Comparison of ENCODE assay signal across 33 mouse cellular contexts in the genomic region with DNA sequence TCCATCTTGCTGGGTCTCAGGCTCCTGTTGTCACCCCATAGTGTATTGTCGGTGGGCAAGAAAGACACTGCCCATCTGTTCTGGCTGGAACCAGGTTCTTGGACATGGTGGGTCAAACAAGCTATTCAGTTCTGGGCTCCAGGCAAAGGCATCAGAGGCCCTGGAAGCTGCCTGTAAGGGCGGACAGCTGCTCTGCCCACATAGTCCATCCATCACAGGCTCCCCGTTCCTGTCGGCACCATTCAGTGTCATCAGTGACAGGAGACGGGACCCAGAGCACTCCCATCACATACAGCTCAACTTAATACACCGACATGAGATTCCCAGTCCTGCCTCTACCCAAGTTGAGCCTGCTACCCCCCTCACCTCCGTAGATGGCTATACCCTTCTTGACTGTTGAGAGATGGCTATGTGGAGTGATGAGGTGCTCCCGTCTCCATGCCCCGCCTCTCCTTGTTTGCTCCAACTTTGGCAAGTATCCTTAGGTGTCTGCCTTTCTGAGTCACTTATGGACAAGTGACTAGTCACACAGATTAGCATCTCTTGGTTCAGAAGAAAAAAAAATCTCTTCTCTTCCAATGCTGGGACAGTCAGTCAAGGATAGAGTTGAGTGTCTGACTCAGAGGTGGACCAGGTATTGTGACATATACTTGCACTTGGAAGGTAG. TPM values are rescaled to one million over a fixed set of nuclear protein-coding genes. Genes with fewer than 3 reads are reported as not detected.
DNase-seq lines count a peak whose midpoint lies in the region; ATAC-seq and TF ChIP-seq lines count a peak whose summit lies in the region.
"Had no signal": no experiment of that assay in that cellular context is flagged by ENCODE, and none has a peak within 500 bp of the region (broad histone marks: within the 10 kb centered on the region; RNA-seq: fewer than 3 reads in every experiment).

No protein-coding gene starts in this region.

- no peaks in the 10 kb centered on the region for H3K9me3 ChIP-seq in liver, embryonic 12.5 days (replicated peaks)
- no peaks in the 10 kb centered on the region for H3K9me3 ChIP-seq in limb, embryonic 10.5 days (replicated peaks)
- H3K9me3 ChIP-seq: embryonic facial prominence, embryonic 15.5 days; forebrain, embryonic 15.5 days; heart, embryonic 12.5 days; hindbrain, embryonic 13.5 days; limb, embryonic 13.5 days; midbrain, embryonic 12.5 days; neural tube, embryonic 15.5 days; stomach, embryonic 15.5 days had no signal

- no peaks in the 10 kb centered on the region for H3K4me1 ChIP-seq in liver, adult 2 months (ENCODE audit: control insufficient read depth, insufficient read depth, low read length)
- H3K4me1 ChIP-seq in liver, embryonic 12.5 days: peaks cover 11% of the 10 kb centered on the region
- H3K4me1 ChIP-seq in limb, embryonic 10.5 days: peaks cover 11% of the 10 kb centered on the region
- H3K4me1 ChIP-seq in lung, adult 2 months (ENCODE audit: control insufficient read depth, insufficient read depth, low read length): no peaks in the 10 kb centered on the region
- H3K4me1 ChIP-seq: embryonic facial prominence, embryonic 15.5 days; forebrain, embryonic 15.5 days; limb, embryonic 13.5 days had no signal

- no peak overlapping the region for H3K9ac ChIP-seq in liver, adult 2 months (ENCODE audit: low read depth, low read length)
- no peak overlapping the region for H3K9ac ChIP-seq in liver, embryonic 12.5 days
- H3K9ac ChIP-seq: embryonic facial prominence, embryonic 15.5 days; forebrain, embryonic 15.5 days; heart, embryonic 12.5 days; hindbrain, embryonic 13.5 days; limb, embryonic 13.5 days; lung, embryonic 14.5 days; midbrain, embryonic 12.5 days; neural tube, embryonic 15.5 days; stomach, embryonic 15.5 days had no signal

- no peak overlapping the region for H3ac ChIP-seq in myocyte (ENCODE audit: control insufficient read depth, insufficient read length)

- TF ChIP-seq CTCF in liver, adult 2 months (IDR thresholded peaks at IDR 0.05; ENCODE audit: low read depth, low read length): no peak
- no peak for TF ChIP-seq CTCF in lung, adult 2 months (IDR thresholded peaks at IDR 0.05; ENCODE audit: insufficient read depth, low read length)

- TF ChIP-seq POLR2A in liver, adult 2 months (IDR thresholded peaks at IDR 0.05; ENCODE audit: extremely low read depth, insufficient read depth, low read length): no peak
- TF ChIP-seq POLR2A in myocyte (IDR thresholded peaks at IDR 0.05; ENCODE audit: insufficient read length, low read depth): no peak
- TF ChIP-seq POLR2A in lung, adult 2 months (IDR thresholded peaks at IDR 0.05; ENCODE audit: borderline replicate concordance, extremely low read depth, low read depth, low read length): no peak

- H3K27ac ChIP-seq in liver, adult 2 months (replicated peaks; ENCODE audit: insufficient read depth, low read depth, low read length): no peak overlapping the region
- H3K27ac ChIP-seq in liver, embryonic 12.5 days: no peak overlapping the region
- H3K27ac ChIP-seq in limb, embryonic 10.5 days: 0 out of 2 replicates have a peak overlapping the region, but pooled peaks have one; percentile 28
- H3K27ac ChIP-seq: embryonic facial prominence, embryonic 15.5 days; forebrain, embryonic 15.5 days; hindbrain, embryonic 13.5 days; limb, embryonic 13.5 days; neural tube, embryonic 15.5 days; stomach, embryonic 15.5 days had no signal

- no peak for ATAC-seq in liver, embryonic 12.5 days
- ATAC-seq: forebrain, embryonic 15.5 days; intestine, postnatal 0 days; Patski had no signal

- H3K4me3 ChIP-seq in liver, adult 2 months (ENCODE audit: insufficient read depth, low read depth, low read length): peak overlapping the region; percentile 31; the same call in 1 of the 2 replicates
- H3K4me3 ChIP-seq in liver, embryonic 12.5 days: no peak overlapping the region
- H3K4me3 ChIP-seq in limb, embryonic 10.5 days: no peak overlapping the region
- no peak overlapping the region for H3K4me3 ChIP-seq in myocyte
- no peak overlapping the region for H3K4me3 ChIP-seq in lung, adult 2 months (replicated peaks; ENCODE audit: extremely low read depth, low read depth, low read length)
- H3K4me3 ChIP-seq: embryonic facial prominence, embryonic 15.5 days; forebrain, embryonic 15.5 days; heart, embryonic 12.5 days; hindbrain, embryonic 13.5 days; limb, embryonic 13.5 days; midbrain, embryonic 12.5 days; neural tube, embryonic 15.5 days; stomach, embryonic 15.5 days had no signal

- no peaks in the 10 kb centered on the region for H3K79me2 ChIP-seq in liver, adult 2 months (ENCODE audit: control insufficient read depth, insufficient read depth, low read length)
- H3K79me2 ChIP-seq in myocyte (ENCODE audit: control insufficient read depth, insufficient read depth): no peaks in the 10 kb centered on the region

- 70% methylated on average over 9 of the region's 9 CpGs for WGBS in liver, adult 2 months
- WGBS in liver, embryonic 12.5 days (ENCODE audit: insufficient replicate concordance): 57% methylated on average over 9 of the region's 9 CpGs
- 64% methylated on average over 9 of the region's 9 CpGs for WGBS in limb, embryonic 10.5 days
- WGBS in lung, adult 2 months: 64% methylated on average over 9 of the region's 9 CpGs

- H3K36me3 ChIP-seq in liver, adult 2 months (ENCODE audit: control insufficient read depth, insufficient read depth, low read length): no peaks in the 10 kb centered on the region
- H3K36me3 ChIP-seq in liver, embryonic 12.5 days: peaks cover 28% of the 10 kb centered on the region
- H3K36me3 ChIP-seq in limb, embryonic 10.5 days: no peaks in the 10 kb centered on the region
- no peaks in the 10 kb centered on the region for H3K36me3 ChIP-seq in myocyte (ENCODE audit: control insufficient read depth, insufficient read depth)
- H3K36me3 ChIP-seq: embryonic facial prominence, embryonic 15.5 days; heart, embryonic 12.5 days; limb, embryonic 13.5 days; stomach, embryonic 15.5 days had no signal

- no peaks in the 10 kb centered on the region for H3K27me3 ChIP-seq in liver, adult 2 months (ENCODE audit: control insufficient read depth, insufficient read depth, low read length)
- H3K27me3 ChIP-seq in liver, embryonic 12.5 days (replicated peaks): no peaks in the 10 kb centered on the region
- no peaks in the 10 kb centered on the region for H3K27me3 ChIP-seq in limb, embryonic 10.5 days (ENCODE audit: low read depth, poor library complexity, severe bottlenecking)
- no peaks in the 10 kb centered on the region for H3K27me3 ChIP-seq in myocyte (ENCODE audit: control insufficient read depth, insufficient read depth, insufficient read length)
- H3K27me3 ChIP-seq: embryonic facial prominence, embryonic 15.5 days; forebrain, embryonic 15.5 days; heart, embryonic 12.5 days; hindbrain, embryonic 13.5 days; limb, embryonic 13.5 days; midbrain, embryonic 12.5 days; neural tube, embryonic 15.5 days; Patski; stomach, embryonic 15.5 days had no signal

- H3K4me2 ChIP-seq in liver, embryonic 12.5 days: no peak overlapping the region
- H3K4me2 ChIP-seq in myocyte (ENCODE audit: low read depth): no peak overlapping the region
- H3K4me2 ChIP-seq: embryonic facial prominence, embryonic 15.5 days; forebrain, embryonic 15.5 days; heart, embryonic 12.5 days; hindbrain, embryonic 13.5 days; limb, embryonic 13.5 days; lung, embryonic 14.5 days; midbrain, embryonic 12.5 days; neural tube, embryonic 15.5 days; stomach, embryonic 15.5 days had no signal

- DNase-seq in liver, adult 2 months (ENCODE audit: extremely low read depth, low read depth, low spot score): no peak
- DNase-seq in 416B (ENCODE audit: low read depth): peak; percentile 75
- no peak for DNase-seq in limb, embryonic 10.5 days (ENCODE audit: low spot score)
- DNase-seq in lung, adult 2 months: no peak
- no peak for DNase-seq in urinary bladder, postnatal 25 days (ENCODE audit: low spot score)
- DNase-seq: adrenal gland, postnatal 10 days; cerebellum, adult 11 months; cerebellum, adult 9-11 months; gastrocnemius, postnatal 25 days; heart, adult 18-20 months; heart, postnatal 4 days; kidney, adult 9 months; kidney, postnatal 25 days; lung, embryonic 14.5 days; lung, postnatal 14 days; retina, postnatal 1 day; right cerebral cortex, postnatal 14 days; thymus, postnatal 14 days had no signal

TF ChIP-seq in myocyte, 11 proteins besides CTCF, POLR2A, EP300 and RAD21:
- TF ChIP-seq TCF3 (IDR thresholded peaks at IDR 0.05; ENCODE audit: insufficient read length, low read depth): peak; percentile 75
- TF ChIP-seq TCF12 (IDR thresholded peaks at IDR 0.05; ENCODE audit: insufficient read depth, poor library complexity, severe bottlenecking): no peak
- peak in 2 of 3 experiments; percentile 44 to 79 for TF ChIP-seq MYOG (IDR thresholded peaks at IDR 0.05; ENCODE audit: control insufficient read depth in 1 of 3, insufficient read depth in 1 of 3, insufficient read length in 2 of 3, low read depth in 2 of 3)
- TF ChIP-seq MYOD1 (IDR thresholded peaks at IDR 0.05; ENCODE audit: control insufficient read depth in 1 of 3, insufficient read length in 2 of 3, low read depth in 2 of 3): peak in 2 of 3 experiments; percentile 92 to 96

RNA-seq across cellular contexts. Expression of a gene that starts 0.6 kb away (rescaled TPM):
- 3.0 and 5.0 TPM in 2 replicates for total RNA-seq in liver, adult 2 months (2014; rRNA removed)
- polyA plus RNA-seq in liver, adult 2 months (2012; rRNA removed): 4.4 and 8.5 TPM in 2 replicates
- polyA plus RNA-seq in liver, embryonic 12.5 days (2016; fragmentation: Nextera tagmentation; extraction: Ambion mirVana): 7.9 and 8.7 TPM in 2 replicates
- polyA plus RNA-seq in limb, embryonic 10.5 days (2016; fragmentation: Nextera tagmentation; extraction: Ambion mirVana): 3.4 and 4.2 TPM in 2 replicates
- polyA plus RNA-seq in myocyte (2012; fragmentation: generic; extraction: Trizol): 9.1 TPM
- 15.4 and 18.9 TPM in 2 replicates for polyA plus RNA-seq in lung, adult 2 months (2012; rRNA removed)
- total RNA-seq: MEL had no signal

RNA-seq across cellular contexts. Expression of a gene that starts 36.8 kb away (rescaled TPM):
- total RNA-seq in liver, adult 2 months (2014; rRNA removed): not detected in 2 replicates
- not detected in 2 replicates for polyA plus RNA-seq in liver, adult 2 months (2012; rRNA removed)
- polyA plus RNA-seq in liver, embryonic 12.5 days (2016; fragmentation: Nextera tagmentation; extraction: Ambion mirVana): 0.14 and 0.37 TPM in 2 replicates
- 0.23 TPM in 2 replicates for polyA plus RNA-seq in limb, embryonic 10.5 days (2016; fragmentation: Nextera tagmentation; extraction: Ambion mirVana)
- 0.02 TPM for polyA plus RNA-seq in myocyte (2012; fragmentation: generic; extraction: Trizol)
- polyA plus RNA-seq in lung, adult 2 months (2012; rRNA removed): 14.0 and 18.5 TPM in 2 replicates
- total RNA-seq: adrenal gland, postnatal 10 days; gastrocnemius, adult 18-20 months; gastrocnemius, postnatal 25 days; heart, adult 18-20 months; heart, postnatal 4 days had no signal
- polyA plus RNA-seq: heart, embryonic 12.5 days; heart, postnatal 0 days; intestine, postnatal 0 days; limb, embryonic 13.5 days; lung, embryonic 14.5 days; midbrain, embryonic 12.5 days had no signal

RNA-seq across cellular contexts. Expression of a gene that starts 43.6 kb away (rescaled TPM):
- 0.55 and 2.3 TPM in 2 replicates for total RNA-seq in liver, adult 2 months (2014; rRNA removed)
- 3.0 and 4.2 TPM in 2 replicates for polyA plus RNA-seq in liver, adult 2 months (2012; rRNA removed)
- 78.5 and 80.9 TPM in 2 replicates for polyA plus RNA-seq in liver, embryonic 12.5 days (2016; fragmentation: Nextera tagmentation; extraction: Ambion mirVana)
- 7.0 and 11.6 TPM in 2 replicates for polyA plus RNA-seq in limb, embryonic 10.5 days (2016; fragmentation: Nextera tagmentation; extraction: Ambion mirVana)
- 12.4 TPM for polyA plus RNA-seq in myocyte (2012; fragmentation: generic; extraction: Trizol)
- polyA plus RNA-seq in lung, adult 2 months (2012; rRNA removed): 192 and 233 TPM in 2 replicates

Comparison
In these comparisons a context has a peak if more than half of its experiments do, and no peak if none do; other contexts are left out.
1. RNA of a gene that starts 36.8 kb away (polyA plus RNA-seq): 14.0 to 18.5 TPM in lung, adult 2 months; 0.14 to 0.37 TPM in liver, embryonic 12.5 days, 0.23 TPM in limb, embryonic 10.5 days, 0.02 TPM in myocyte (single experiment) and not detected in liver, adult 2 months; every median in the first group is over 10 times any median in the second.